Mouse (Mus musculus): ENCODE results near the gene Ncor2.

DNA sequence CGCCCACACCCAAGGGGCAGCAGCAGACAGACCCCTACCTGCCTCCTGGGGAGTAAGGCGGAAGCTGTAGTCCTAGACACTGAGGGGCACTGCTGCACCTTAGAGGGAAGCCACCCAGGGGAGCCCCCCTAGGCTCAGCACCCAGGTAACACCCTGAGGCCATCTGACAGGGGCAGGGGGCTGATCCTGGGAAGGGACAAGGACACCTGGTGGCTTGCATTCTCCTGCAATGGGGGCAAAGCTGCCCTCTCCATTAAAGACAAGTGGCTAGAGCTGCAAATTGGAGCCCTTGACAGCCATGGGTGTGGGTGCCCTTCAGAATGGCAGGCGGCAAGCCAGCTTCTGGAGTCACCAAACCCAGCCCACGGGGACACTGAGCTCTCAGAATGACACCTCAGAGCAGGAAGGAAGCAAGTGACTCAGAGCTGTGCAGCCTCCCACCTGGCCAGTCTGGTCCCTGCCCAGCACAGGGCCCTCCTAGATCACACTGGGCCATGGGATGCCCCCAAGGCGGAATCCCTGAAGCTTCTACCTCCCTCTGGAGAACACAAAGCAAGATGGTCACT, 79.2 kb downstream of the Ncor2 start:
- TF ChIP-seq CTCF (IDR thresholded peaks at IDR 0.05; ENCODE audit: low read depth) (no peak), EP300 (optimal IDR thresholded peaks at IDR 0.05) (no peak)
